Mouse (Mus musculus): ENCODE measurements around the gene Armc9.

The Armc9 gene

GRCm38 (mm10) chr1:86311467-86312005 is 157.0 kb downstream of the Armc9 start:
- DNase-seq (ENCODE audit: low spot score in 2 of 2) = no peak

GRCm38 (mm10) chr1:86312269-86312668 is 157.7 kb downstream of the Armc9 start:
- DNase-seq (ENCODE audit: low spot score in 2 of 2) = no peak

GRCm38 (mm10) chr1:86313096-86313771 is 158.7 kb downstream of the Armc9 start:
- DNase-seq (ENCODE audit: low spot score in 2 of 2) = no peak

GRCm38 (mm10) chr1:86313772-86314125 is 159.2 kb downstream of the Armc9 start:
- DNase-seq (ENCODE audit: low spot score in 2 of 2) = peak in 1 of 2 experiments; percentile 65

GRCm38 (mm10) chr1:86320822-86321413 is 166.3 kb downstream of the Armc9 start:
- DNase-seq (ENCODE audit: low spot score in 2 of 2) = no peak
